Mouse (Mus musculus) left cerebral cortex, postnatal 4 days (tissue): ENCODE results near the gene Kri1. TPM values are rescaled to one million over a fixed set of nuclear protein-coding genes. Genes with fewer than 3 reads are reported as not detected.
"Not testable (repeated sequence)": the region's sequence is repeated elsewhere in the genome, so short reads cannot be mapped to it uniquely, and the experiment has no call there.

Experiments used
- DNase-seq: peaks from one replicate; pipeline ENCODE4 v3.0.0-alpha.2; 2022
- intact Hi-C: fragments of 180-260 bp; cut with DNase I; formaldehyde crosslinking; loops from one replicate; pipeline ENCODE4 v1.15.1; 2025
- total RNA-seq, 2 experiments: library from RNA; stranded (reverse); gene quantifications; 2 replicates each; pipeline ENCODE4 v1.2.3; 2021

Kri1 gene
- 10 to 100 TPM; 46.7 to 49.2 TPM for total RNA-seq

DNA sequence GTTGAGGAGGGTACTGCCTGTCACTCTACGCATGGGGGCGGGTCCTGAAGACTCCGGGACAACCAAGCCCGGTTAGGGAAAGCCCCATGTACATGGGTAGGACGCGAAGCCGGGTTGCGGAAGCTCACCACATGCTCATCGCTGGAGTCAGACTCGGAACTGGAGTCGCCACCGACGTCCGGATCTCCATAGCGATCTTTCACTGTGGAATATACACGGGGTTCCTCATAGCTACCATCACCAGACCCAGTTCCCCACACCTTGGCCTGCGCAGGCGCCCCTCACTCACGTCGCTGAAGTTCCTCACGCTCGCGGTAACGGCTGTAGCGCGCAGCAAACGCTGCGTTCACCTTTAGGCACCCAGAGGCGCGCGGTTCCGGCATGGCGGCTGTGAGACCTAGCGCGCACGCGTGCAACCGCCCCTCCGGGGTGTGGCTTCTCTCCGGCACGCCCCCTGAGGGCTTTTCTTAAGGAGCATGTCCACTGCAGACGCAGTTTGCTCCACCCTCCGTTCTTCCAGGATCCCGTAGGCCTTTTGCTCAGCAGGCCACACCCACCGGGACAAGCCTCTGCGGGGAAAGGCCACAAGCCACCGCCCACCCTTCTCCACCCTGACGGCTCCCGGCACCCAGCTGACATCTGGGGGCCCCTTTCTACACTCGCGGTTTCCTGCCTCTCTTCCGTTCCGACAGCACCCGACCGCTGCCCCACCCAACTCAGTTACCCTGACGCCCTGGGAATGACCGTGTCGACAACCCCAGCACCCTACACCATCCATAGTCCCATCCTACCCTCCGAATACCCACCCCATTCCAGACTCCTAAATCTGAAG lies at the start of gene Kri1:
Gene Kri1, minus strand, starts transcription at position 399 of the 832 bp plus-strand sequence.
- intact Hi-C loops, result no loop called here
- DNase-seq, result peak; percentile 98

DNA sequence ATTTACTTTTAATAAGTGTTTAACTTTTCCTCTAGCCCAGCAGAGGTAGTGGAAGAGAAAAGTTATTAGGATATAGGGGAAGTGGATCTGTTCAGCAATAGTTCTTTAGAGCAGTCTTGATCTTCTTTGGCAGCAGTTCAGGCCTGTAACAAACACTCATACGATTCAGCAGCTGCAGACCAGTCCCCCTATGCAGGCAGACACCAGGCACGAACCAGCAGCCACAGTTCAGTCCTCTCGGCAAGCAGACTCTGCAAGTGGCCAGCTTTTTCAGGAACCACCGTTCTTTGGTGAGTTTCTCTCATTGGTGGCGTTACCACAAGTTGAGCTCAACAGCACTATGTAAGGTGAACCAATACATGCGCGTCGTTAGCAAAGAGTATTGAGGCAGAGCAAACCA lies 48.7 kb upstream of the Kri1 start:
- intact Hi-C loops, result no loop called here
- no peak for DNase-seq

DNA sequence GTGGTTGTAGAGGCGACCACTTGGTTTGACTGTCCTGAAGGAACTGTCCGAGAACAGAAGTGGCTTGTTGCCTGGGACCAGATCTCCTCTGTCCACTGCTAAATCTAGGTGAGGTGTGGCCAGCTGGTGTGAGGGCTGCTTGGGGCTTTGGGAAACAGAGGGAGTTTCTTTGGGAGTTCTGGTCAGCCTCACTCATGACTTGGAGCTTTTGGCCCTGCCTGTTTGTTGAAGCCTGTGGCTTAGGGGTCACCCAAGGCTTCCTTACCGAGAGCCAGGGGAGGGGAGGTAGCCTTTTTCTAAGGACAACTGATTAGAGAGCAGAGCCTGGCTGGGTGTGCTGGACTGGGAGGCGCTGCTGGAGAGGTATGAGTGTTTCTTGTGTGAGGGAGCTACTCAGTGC lies 47.6 kb upstream of the Kri1 start:
- intact Hi-C loops, result no loop called here
- DNase-seq, result no peak

DNA sequence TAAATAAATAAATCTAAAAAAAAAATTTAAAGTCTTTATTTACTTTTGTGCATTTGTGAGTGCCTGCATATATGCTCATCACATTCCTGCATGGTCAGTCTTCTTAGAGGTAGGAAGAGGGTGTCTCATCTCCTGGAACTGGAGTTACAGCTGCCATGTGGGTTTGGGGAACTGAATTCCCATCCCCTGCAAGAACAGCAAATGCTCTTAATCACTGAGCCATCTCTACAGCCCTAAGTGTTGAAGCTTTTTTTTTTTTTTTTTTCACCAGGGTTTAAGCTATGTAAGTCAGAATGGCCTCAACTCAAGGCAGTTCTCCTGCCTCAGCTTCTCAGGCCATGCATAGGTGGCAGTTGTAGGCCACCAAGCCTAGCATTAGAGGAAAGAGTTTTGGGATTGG lies 47.0 kb upstream of the Kri1 start:
- intact Hi-C loops, result no loop called here
- no peak for DNase-seq

DNA sequence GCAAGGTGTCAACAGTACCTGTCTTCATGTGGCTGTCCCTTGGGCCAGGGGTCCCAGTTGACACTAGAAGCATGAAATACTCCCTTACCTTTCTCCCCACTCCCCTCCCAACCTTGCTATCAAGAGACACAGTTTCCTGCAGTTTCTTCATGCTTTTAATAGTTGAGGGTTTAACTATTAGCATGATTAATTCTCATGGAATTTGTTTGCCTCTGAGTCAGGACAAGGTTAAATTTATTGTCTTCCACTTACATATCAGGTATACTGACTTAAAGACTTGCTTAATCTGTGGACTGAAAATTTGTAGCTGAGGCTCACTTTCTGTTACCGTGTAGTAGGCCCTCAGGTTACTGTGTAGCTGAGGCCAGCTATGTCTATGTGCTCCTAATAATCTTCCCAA lies 45.8 kb upstream of the Kri1 start:
- DNase-seq, result no peak
- intact Hi-C loops, result no loop called here

DNA sequence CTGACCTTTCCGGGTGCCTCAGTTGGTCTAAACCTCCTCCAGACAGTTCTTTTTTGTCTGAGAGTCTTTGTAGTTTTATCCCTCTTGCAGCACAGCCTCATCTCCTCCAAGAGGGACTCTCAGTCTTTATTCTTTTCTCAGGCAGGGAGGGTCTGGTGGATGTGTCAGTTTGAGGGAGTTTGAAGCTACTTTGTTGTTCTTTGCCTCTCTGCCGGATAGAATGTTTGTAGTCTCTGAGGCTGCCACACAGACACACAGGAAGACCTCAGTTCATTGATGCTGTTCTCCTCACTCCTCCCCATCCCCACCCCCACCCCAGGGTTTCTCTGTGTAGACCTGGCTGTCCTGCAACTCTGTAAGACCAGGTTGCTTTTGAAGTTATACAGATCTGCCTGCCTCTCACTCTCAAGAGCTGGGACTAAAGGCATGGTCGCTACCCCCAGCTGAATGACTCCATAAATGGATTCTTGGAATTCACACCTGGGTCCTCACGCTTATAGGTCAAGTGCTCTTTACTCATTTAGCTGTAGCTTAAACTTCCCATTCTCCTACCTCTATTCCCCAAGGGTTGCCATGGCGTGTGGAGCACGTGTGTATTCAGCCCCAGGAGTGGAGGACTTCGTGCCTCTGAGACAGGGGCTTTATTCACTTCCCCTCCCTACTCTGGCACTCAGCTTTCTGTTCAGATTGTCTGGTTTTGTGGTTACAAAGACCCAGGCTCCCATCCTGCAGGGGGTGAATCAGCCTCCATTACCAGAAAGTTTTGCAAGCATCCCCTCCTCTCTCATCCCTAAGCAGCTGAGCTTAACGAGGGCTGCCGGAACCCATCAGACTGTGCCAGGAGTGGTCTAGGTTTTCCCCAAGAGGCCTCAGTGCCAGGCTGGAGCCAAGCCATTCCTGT lies 44.6 kb upstream of the Kri1 start:
- intact Hi-C loops, result no loop called here
- no peak for DNase-seq

DNA sequence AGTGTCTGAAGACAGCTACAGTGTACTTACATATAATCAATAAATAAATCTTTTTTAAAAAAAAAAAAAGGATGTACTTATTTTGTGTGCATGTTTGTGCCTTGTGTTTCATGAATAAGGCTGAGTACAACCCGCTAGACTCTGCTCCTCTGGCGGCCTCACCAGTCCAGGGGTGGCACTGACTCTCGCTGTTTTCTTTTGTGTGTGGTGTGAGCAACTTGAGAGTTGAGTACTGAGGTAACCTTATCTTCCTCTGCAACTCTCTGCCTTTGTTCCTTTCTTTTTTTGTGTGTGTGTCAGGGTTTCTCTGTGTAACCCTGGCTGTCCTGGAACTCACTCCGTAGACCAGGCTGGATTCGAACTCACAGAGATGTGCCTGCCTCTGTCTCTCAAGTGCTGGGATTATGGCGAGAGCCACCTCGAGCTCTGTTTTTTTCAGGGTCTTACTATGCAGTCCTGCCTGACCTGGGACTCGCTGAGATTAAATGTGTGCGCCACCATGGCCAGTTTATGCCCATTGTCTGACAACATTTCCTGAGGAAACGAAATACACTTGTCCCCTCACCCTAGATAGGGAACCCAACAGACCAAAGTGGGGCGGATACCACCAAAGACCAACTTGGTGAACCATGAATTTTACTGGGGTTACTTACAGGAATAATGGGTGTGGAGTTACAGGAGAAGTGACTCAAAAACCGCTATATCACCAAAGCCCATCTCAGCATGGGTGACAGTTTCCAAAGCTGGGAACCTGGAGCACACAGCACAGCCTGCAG lies 43.8 kb upstream of the Kri1 start:
- no peak for DNase-seq
- intact Hi-C loops, result no loop called here

DNA sequence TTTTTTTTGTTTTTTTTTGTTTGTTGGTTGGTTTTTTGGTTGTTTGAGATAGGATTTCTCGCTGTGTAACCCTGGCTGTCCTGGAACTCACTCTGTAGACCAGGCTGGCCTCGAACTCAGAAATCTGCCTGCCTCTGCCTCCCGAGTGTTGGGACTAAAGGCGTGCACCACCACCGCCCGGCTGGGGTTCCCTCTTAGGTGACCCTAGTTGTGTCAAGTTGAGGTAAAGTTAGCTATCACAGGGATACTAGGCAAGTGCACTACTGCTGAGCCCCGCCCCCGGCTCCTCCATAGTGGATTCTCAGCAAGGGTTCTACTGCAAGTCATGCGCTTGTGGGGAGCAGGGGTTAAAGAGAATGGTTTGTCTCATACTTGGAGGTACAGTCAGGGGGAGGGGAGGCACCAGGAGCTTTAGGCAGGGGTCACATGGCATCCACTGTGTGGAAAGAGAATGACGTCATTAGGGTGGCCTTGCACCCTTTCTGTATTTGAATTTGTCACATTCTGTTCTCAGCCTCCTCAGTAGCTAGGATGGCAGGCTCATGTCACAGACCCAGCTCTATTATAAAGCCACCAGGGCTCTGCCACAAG lies 42.0 kb upstream of the Kri1 start:
- no peak for DNase-seq
- intact Hi-C loops, result no loop called here

DNA sequence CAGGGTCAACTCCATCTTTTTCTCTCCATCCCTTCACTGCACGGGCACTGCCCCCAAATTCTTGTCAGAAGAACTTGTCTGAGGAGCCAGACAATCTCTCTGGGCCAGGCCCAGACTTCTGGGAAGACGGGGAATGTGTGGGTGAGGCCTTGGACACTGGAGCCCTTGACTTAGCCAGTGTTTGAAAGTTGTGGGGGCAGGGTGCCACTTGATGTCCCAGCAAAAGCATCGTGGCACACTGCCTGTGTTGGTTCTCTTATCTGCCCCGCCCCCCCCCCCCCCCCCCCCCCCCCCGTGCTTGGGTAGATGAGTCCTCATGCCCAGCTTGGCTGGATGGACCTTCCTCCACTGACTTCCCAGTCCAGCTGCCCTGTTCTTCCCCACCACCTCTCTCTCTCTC lies 41.3 kb upstream of the Kri1 start:
- intact Hi-C loops, result no loop called here
- DNase-seq, result no peak

DNA sequence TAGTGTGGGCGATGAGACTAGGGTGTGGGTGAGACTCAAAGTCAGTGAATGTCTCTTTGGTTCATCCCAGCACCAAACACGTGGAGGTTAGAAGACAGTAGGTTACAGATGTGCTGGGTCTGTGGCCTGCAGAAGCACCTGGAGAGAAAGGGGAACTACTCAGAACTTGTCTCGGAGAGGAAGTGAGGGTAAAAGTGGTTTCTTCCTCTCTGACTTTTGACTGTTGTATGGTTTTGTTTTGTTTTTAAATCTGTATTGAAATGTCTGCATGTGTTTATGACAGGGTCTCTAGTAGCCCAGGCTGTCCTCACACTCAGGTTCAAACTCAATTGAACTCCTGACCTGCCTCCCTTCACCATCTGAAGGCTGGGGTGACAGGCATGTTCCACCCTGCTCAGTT lies 40.3 kb upstream of the Kri1 start:
- DNase-seq, result no peak
- intact Hi-C loops, result no loop called here

DNA sequence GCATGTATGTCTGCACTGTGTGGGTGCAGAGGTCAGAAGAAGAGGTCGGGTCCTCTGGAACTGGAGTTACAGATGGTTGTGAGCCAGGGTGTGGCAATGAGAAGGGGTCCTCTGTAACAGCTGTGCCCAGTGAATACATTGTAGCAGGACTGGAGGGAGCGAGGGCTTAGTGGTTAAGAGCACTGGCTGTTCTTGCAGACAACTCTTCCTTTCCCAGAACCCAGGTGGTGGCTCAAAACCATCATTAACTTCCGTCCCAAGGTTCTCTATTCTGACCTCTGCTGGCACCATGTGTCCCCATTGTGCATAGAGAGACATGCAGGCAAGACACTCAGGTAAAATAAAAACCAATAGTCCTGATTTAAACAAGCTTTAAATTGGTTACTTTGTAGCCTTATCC lies 39.8 kb upstream of the Kri1 start:
- intact Hi-C loops, result no loop called here
- DNase-seq, result no peak

DNA sequence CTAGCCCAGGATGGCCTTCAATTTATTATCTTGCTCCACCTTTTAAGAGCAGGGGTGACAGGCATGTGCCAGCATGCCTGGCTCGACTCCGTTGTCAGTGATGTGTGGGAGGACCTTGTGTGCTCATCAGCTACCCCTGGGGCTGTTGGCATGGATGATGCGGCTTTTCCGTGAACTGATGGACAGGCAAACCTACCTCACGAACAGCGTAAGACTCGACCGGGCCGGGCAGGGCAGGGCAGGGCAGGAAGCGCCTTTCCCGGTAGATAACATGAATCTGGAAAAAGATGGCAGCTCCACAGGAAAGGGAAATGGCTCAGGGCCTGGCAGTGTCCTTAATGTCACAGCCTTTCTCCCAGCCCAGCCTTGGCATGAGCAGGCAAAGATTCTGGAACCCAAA lies 36.5 kb upstream of the Kri1 start:
- no peak for DNase-seq
- intact Hi-C loops, result no loop called here

DNA sequence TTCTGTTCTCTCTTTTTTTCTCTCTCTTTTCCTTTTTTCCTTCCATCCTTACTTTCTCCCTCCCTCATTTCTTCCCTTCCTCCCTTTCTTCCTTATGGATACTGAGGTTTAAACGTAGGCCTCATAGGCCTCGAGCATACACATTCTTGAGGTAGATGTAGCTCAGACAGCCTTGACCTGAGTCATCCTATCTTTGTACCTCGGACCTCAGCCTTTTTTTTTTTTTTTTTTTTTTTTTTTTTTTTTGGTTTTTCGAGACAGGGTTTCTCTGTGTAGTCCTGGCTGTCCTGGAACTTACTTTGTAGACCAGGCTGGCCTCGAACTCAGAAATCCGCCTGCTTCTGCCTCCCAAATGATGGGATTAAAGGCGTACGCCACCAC lies 35.1 kb upstream of the Kri1 start:
- intact Hi-C loops, DNase-seq: not testable (repeated sequence)

DNA sequence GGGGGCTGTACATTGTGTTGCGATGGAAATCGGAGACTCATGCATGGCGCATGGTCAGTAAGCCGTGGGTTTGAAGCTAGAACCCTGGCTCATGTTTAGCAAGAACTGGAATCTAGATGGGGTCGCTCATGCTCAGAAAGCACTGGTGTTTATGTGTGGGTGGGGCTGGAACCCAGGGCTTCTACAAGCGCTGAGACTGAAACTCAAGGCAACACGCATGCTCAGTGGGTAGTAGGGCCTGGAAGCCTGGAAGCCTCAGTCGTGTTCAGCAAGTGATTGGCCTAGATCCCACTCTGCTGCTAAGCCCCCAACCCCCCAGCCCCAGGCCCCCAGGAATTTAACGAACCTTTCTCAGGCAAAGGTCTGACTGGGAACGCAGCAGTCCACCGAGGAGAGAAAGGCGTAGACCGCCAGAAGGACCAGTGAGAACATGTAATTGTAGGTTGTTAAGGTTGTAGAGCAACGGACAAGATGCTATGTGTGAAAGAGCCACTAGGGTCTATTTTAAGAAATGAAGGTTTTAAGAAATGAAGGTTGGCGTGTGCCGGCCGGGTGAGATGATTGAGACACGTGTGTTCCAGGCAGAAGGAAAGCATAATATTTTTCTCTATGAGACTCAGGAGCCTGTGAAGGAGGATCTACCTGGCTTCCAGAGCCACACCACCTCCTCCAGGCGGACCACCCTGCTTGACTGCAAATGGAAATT lies 34.6 kb upstream of the Kri1 start:
- intact Hi-C loops, result no loop called here
- no peak for DNase-seq

DNA sequence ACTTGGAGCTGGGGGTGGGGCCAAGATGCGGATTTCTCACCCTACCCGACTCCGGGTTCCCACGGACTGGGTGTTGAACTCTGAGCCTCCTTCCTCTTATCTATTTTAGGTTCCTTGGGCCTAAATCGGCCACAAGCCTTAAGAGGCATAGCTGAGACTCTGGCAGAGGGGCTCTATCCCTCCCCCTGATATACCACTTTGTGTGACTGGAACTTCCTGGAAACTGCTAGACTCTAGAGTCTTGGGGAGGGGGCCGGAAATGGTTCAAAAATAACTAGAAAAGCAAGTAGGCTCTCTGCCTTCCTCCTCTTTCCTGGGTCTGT lies 33.7 kb upstream of the Kri1 start:
- intact Hi-C loops, result no loop called here
- DNase-seq, result no peak

DNA sequence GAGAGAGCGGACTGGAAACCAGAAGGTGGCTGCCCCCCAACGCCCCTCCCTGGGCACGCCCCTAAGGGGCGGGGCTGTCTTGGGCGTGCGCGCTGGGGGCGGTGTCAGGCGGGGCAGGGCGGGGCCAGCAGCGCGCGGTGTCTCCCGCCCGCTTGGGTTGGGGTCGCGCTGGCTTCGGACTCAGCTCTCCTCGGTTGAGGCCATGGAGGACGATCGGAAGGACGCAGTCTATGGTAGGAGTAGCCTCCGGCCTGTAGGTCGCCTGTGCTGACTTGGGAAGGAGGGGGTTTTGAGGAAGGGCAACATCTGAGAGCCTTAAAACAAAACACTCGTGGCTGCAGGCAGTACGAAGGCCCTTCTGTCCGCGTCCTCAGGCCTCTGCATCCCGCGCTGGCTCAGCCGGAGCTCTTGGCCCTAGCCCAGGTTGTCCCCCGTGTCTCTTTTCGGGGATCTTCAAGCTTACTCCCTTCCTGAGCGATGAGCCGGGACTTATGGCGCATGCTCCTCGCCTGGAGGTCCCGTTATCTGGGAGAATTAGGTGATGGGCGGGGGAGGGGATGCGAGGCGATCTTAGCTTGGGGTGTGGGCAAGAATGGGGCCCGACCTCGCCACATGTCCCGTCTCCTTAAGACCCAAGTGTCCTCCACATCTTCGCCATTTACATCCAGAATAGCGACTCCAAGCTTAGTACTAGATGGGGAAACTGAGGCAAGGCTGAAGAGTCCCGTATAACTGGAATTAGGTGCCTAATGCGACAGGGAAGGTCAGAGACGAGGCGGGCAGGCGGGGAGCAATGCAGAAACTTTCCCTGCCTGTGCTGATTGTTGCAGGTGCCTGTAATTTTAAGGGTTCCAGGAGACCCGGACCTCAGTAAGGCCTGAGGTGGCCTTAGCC lies 33.1 kb upstream of the Kri1 start, which contains the start of gene Slc44a2:
Gene Slc44a2, plus strand, starts transcription at position 80 of the 894 bp plus-strand sequence.
- DNase-seq, result peak; percentile 89
- intact Hi-C loops, result no loop called here

DNA sequence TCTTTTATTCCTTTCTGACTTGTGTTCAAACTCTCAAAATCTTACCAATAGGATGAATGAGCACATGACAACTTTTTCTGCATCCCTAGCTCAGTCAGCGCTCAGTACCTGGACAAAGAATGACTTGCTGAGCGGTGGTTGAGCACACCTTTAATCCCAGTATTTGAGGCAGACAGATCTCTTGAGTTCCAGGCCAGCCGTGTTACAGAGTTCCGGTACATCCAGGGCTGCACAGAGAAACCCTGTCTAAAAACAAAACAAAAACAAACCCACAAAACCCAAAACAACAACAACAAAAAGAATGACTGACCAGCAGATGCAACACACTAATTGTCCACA lies 32.5 kb upstream of the Kri1 start:
- DNase-seq, result no peak
- intact Hi-C loops, result no loop called here

DNA sequence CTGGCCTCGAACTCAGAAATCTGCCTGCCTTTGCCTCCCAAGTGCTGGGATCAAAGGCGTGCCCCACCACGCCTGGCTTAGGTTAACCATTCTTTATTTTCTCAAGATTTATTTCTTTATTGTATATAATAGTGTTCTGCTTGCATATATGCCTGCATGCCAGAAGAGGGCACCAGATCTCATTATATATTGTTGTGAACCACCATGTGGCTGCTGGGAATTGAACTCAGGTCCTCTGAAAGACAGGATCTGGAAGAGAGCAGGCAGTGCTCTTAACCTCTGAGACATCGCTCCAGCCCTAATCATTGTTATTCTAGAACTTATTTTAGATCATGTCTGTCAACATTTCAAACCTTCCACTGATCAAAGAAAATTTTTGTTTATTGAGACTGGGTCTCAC lies 31.7 kb upstream of the Kri1 start:
- intact Hi-C loops, result no loop called here
- no peak for DNase-seq

DNA sequence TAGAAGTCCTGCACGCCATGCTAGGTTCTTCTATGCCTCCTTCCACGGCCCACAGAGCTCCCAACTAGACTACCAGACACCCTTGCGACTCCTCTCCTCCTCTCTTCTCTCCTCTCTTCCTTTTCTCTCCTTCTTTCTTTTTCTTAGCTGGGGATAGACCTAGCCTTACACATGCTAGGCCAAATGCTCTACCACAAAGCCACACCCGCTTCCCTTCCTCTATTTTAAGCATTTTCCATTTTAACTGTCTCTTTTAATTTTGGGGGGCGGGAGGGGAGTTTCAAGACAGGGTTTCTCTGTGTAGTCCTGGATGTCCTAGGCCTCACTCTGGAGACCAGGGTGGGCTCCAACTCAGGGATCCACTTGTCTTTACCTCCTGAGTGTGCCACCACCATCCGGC lies 31.0 kb upstream of the Kri1 start:
- no peak for DNase-seq
- intact Hi-C loops, result no loop called here
